Mouse (Mus musculus) E14TG2a.4 (cell line): ENCODE measurements around the gene Ltbr.

Source experiments
- CTCF ChIP-seq: conservative IDR thresholded peaks from 2 replicates; pipeline ENCODE4 v1.5.1; 2014; ENCODE audit warnings: low read length
- NANOG ChIP-seq: IDR thresholded peaks from 2 replicates; pipeline ENCODE4 v1.6.1; 2014; ENCODE audit warnings: borderline replicate concordance, low read length, mixed read lengths
- POU5F1 ChIP-seq: IDR thresholded peaks from 2 replicates; pipeline ENCODE4 v1.6.1; 2014; ENCODE audit warnings: low read length, borderline replicate concordance

GRCm38 (mm10) chr6:125360846-125361245 lies 47.2 kb upstream of the Ltbr start:
- TF ChIP-seq CTCF, result no peak
- TF ChIP-seq POU5F1, result no peak
- no peak for TF ChIP-seq NANOG
